Comparison of ENCODE assay signal across 28 mouse cellular contexts in genomic region chr9:102668906-102669305, GRCm38 (mm10).
"Had no signal": no experiment of that assay in that cellular context is flagged by ENCODE, and none has a peak within 500 bp of the region (broad histone marks: within the 10 kb centered on the region; RNA-seq: fewer than 3 reads in every experiment).

No protein-coding gene starts in this region.

- H3K4me3 ChIP-seq: gastrocnemius, adult 2 months; heart, adult 2 months; heart, embryonic 10.5 days; heart, embryonic 12.5 days; hindbrain, embryonic 10.5 days; hindbrain, embryonic 12.5 days; intestine, embryonic 15.5 days; layer of hippocampus, adult 2 months; left cerebral cortex, adult 2 months; limb, embryonic 13.5 days; limb, embryonic 15.5 days; liver, embryonic 13.5 days; liver, embryonic 15.5 days had no signal

- ATAC-seq: hindbrain, embryonic 16.5 days; inflammation-experienced regulatory T-cells, adult 6 months; intestine, embryonic 15.5 days; intestine, postnatal 0 days; liver, postnatal 0 days had no signal

- H3K9ac ChIP-seq: heart, embryonic 12.5 days; hindbrain, embryonic 12.5 days; hindbrain, embryonic 14.5 days; intestine, embryonic 15.5 days; limb, embryonic 13.5 days; limb, embryonic 15.5 days; liver, embryonic 13.5 days; liver, embryonic 15.5 days; liver, postnatal 0 days had no signal

- H3K27ac ChIP-seq: gastrocnemius, adult 2 months; heart, adult 2 months; heart, embryonic 10.5 days; hindbrain, embryonic 12.5 days; hindbrain, embryonic 14.5 days; intestine, embryonic 15.5 days; layer of hippocampus, adult 2 months; left cerebral cortex, adult 2 months; limb, embryonic 13.5 days; limb, embryonic 15.5 days; liver, embryonic 13.5 days; liver, embryonic 15.5 days had no signal

- DNase-seq: gastrocnemius, adult 2 months; gastrocnemius, postnatal 10 days; gastrocnemius, postnatal 25 days; heart, adult 2 months; heart, postnatal 10 days; heart, postnatal 4 days; kidney, adult 18-20 months; kidney, adult 8-10 months; kidney, postnatal 10 days; kidney, postnatal 25 days; kidney, postnatal 4 days; left cerebral cortex, postnatal 4 days; liver, embryonic 13.5 days; liver, postnatal 0 days had no signal

- H3K4me1 ChIP-seq: liver, embryonic 13.5 days; liver, embryonic 15.5 days had no signal

- H3K27me3 ChIP-seq: heart, embryonic 12.5 days; hindbrain, embryonic 12.5 days; intestine, embryonic 15.5 days; limb, embryonic 13.5 days; limb, embryonic 15.5 days had no signal

- H3K4me2 ChIP-seq: heart, embryonic 12.5 days; hindbrain, embryonic 12.5 days; hindbrain, embryonic 14.5 days; intestine, embryonic 15.5 days; limb, embryonic 13.5 days; limb, embryonic 15.5 days; liver, embryonic 13.5 days; liver, embryonic 15.5 days had no signal

- H3K36me3 ChIP-seq: heart, embryonic 10.5 days; heart, embryonic 12.5 days; hindbrain, embryonic 10.5 days; hindbrain, embryonic 12.5 days; intestine, embryonic 15.5 days; limb, embryonic 13.5 days; limb, embryonic 15.5 days; liver, embryonic 13.5 days; liver, embryonic 15.5 days had no signal

- H3K9me3 ChIP-seq: heart, embryonic 10.5 days; heart, embryonic 12.5 days; hindbrain, embryonic 10.5 days; hindbrain, embryonic 12.5 days; intestine, embryonic 15.5 days; limb, embryonic 13.5 days; limb, embryonic 15.5 days; liver, embryonic 13.5 days; liver, embryonic 15.5 days had no signal
